Mouse (Mus musculus) hindbrain, embryonic 14.5 days (tissue): ENCODE results near the gene Dmrta2. TPM values are rescaled to one million over a fixed set of nuclear protein-coding genes. Genes with fewer than 3 reads are reported as not detected.

Experiments used
- ATAC-seq: fragments of 200-750 bp; cut with Nextera tagmentation; 2 replicates; pipeline ENCODE4 v1.8.0; 2017; ENCODE audit warnings: moderate number of reproducible peaks, mild to moderate bottlenecking, moderate TSS enrichment, moderate library complexity; ENCODE audit not compliant: low FRiP score
- DNase-seq: peaks from one replicate; pipeline ENCODE4 v3.0.0-alpha.2; 2015; ENCODE audit warnings: low spot score
- H3K27ac ChIP-seq: fragments of 300-500 bp; sonication (generic); 2 replicates; pipeline ENCODE4 v1.5.1; 2014; ENCODE audit warnings: mild to moderate bottlenecking, moderate library complexity
- H3K27me3 ChIP-seq: fragments of 300-500 bp; sonication (generic); 2 replicates; pipeline ENCODE4 v1.6.1; 2014; ENCODE audit warnings: mild to moderate bottlenecking, low read length, mixed read lengths; ENCODE audit not compliant: control insufficient read depth, insufficient read depth
- H3K36me3 ChIP-seq: fragments of 300-500 bp; sonication (generic); replicated peaks from 2 replicates; pipeline ENCODE4 v1.6.1; 2014; ENCODE audit not compliant: control insufficient read depth, insufficient read depth
- H3K4me1 ChIP-seq: fragments of 300-500 bp; sonication (generic); replicated peaks from 2 replicates; pipeline ENCODE4 v1.6.1; 2014; ENCODE audit warnings: antibody characterized with exemption, low read length, mixed read lengths; ENCODE audit not compliant: control insufficient read depth, insufficient read depth
- H3K4me2 ChIP-seq: fragments of 300-500 bp; sonication (generic); replicated peaks from 2 replicates; pipeline ENCODE4 v1.6.1; 2014; ENCODE audit warnings: mild to moderate bottlenecking, moderate library complexity
- H3K4me3 ChIP-seq: fragments of 300-500 bp; sonication (generic); replicated peaks from 2 replicates; pipeline ENCODE4 v1.5.1; 2014; ENCODE audit warnings: mild to moderate bottlenecking, low read length
- H3K9ac ChIP-seq: fragments of 300-500 bp; sonication (generic); 2 replicates; pipeline ENCODE4 v1.6.1; 2014
- H3K9me3 ChIP-seq: fragments of 300-500 bp; sonication (generic); 2 replicates; pipeline ENCODE4 v1.6.1; 2016; ENCODE audit warnings: low read length; ENCODE audit not compliant: control insufficient read depth
- WGBS: fragments of 180-500 bp; shearing (Covaris S2); extraction: QIAGEN DNeasy Blood & Tissue Kit; methylation state at CpG from one replicate; pipeline ENCODE4 v1.1.7; 2014; 5-methylcytosine and 5-hydroxymethylcytosine counted together
- polyA plus RNA-seq: library from polyadenylated mRNA; unstranded; fragments of >200 nt; fragmentation: Nextera tagmentation; extraction: Ambion mirVana; gene quantifications from 2 replicates; pipeline ENCODE4 v1.2.1, GENCODE M21; 2014

Gene Dmrta2
- polyA plus RNA-seq, 1 experiment from 2014 or later: 0.08 TPM

DNA sequence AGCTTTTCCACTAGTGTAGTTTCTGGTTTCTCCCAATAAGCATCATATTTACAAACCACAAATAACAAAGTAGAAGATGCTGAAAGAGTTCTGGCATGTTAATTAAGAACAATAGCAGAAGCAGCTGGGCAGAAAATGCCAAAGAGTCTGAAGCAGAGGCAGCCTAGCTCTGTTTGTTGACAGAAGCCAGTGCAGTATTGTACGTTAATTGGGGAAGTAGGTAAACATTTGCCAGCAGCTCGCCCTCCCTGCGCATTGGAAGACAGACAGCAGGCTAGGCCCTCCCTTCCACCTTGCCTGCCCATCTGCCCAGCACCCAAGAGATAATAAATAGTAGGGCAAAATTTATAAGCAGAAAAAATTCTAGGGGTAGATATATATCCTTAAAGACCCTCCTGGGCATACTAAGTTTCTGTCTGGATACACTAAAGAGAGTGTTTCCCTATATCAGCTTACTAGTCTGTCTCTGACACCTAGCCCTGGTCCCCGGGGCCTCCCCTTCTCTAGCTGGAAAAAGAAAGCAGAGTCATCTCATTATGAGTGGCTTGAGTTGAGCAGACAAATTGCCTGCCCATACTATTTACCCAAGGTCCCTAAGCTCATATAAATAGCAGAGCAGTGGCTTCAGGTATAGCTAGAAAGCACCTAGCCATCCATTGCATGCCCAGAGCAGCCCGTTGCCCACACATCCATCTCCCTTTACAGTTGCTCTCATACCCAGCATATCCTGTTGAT, 17.5 kb upstream of the Dmrta2 start:
- WGBS: 75% methylated on average over 5 of the region's 5 CpGs
- H3K4me1 ChIP-seq: no peaks in the 10 kb centered on the region
- DNase-seq: no peak

DNA sequence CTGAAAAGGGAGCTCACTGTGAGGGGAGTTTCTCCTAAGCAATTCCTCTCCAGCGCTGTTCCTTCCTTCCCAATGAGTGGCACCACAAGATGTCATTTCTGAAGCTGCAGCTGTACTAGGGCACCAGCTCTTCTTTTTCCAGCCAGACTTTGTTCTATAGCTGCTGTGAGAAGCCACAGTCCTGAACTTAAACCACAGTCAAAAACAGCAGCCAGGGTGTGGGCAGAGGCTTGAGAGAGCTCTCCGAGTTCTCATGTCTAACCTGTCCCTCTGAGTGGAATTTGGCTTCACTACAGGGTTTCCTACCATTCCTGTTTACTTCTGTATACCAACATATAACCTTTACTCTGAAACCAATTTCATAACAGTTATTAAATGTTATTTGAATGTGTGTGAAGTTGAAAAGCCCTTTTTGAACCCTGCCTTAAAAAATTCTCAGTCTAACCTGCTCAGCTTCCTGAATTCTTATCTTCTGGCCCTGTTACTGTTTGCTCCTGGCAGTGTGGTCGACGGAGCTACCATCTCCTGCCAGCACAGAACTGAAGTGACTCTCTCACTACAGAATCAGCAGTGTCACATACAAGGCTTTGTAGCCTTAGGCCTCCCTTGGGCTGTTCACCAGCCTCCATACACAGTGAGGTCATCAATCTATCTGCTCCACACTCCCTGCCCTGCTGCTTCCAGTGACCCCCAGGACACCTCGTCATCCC, 14.1 kb upstream of the Dmrta2 start:
- no peak overlapping the region for H3K4me3 ChIP-seq
- no peak for ATAC-seq
- H3K9me3 ChIP-seq: no peaks in the 10 kb centered on the region
- no peak for DNase-seq
- H3K36me3 ChIP-seq: peaks cover 17% of the 10 kb centered on the region; the same call in 1 of the 2 replicates
- H3K27ac ChIP-seq: no peak overlapping the region
- no peak overlapping the region for H3K9ac ChIP-seq
- no peak overlapping the region for H3K4me2 ChIP-seq
- WGBS: 79% methylated on average over 5 of the region's 5 CpGs
- no peaks in the 10 kb centered on the region for H3K4me1 ChIP-seq
- H3K27me3 ChIP-seq: no peaks in the 10 kb centered on the region

More for the DNA sequence above, 17.5 kb upstream of the Dmrta2 start:
- Histone ChIP-seq H3K4me3 (no peak overlapping the region), H3K4me2 (no peak overlapping the region), H3K27ac (no peak overlapping the region), H3K9ac (no peak overlapping the region), H3K36me3 (peaks cover 17% of the 10 kb centered on the region; the same call in 1 of the 2 replicates), H3K27me3 (no peaks in the 10 kb centered on the region), H3K9me3 (no peaks in the 10 kb centered on the region)
- no peak for ATAC-seq

DNA sequence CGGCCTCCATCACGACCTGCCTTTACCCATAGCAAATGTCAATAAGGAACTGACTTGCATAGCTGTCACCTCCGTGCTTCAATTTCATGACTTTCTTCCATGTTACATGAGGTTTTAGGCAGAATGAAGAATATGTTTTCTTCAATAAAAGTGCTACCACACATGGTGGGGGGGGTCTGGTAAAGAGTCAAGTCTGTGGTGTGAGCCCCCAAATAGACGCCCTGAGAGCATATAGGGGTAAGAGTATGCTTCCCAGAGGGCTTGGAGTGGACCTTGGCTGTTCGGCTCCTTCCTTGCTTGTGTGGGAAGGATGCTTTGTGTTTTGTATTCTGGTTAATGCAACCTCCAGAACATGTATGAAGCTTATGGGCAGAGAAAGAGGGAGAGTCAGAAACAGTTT, 8.3 kb upstream of the Dmrta2 start:
- Histone ChIP-seq H3K4me2 (no peak overlapping the region), H3K27me3 (peaks cover 49% of the 10 kb centered on the region), H3K4me1 (no peaks in the 10 kb centered on the region), H3K4me3 (no peak overlapping the region), H3K36me3 (no peaks in the 10 kb centered on the region), H3K9me3 (no peaks in the 10 kb centered on the region), H3K27ac (no peak overlapping the region), H3K9ac (no peak overlapping the region)
- ATAC-seq: no peak
- no peak for DNase-seq
- 83% methylated on average over 5 of the region's 5 CpGs for WGBS

DNA sequence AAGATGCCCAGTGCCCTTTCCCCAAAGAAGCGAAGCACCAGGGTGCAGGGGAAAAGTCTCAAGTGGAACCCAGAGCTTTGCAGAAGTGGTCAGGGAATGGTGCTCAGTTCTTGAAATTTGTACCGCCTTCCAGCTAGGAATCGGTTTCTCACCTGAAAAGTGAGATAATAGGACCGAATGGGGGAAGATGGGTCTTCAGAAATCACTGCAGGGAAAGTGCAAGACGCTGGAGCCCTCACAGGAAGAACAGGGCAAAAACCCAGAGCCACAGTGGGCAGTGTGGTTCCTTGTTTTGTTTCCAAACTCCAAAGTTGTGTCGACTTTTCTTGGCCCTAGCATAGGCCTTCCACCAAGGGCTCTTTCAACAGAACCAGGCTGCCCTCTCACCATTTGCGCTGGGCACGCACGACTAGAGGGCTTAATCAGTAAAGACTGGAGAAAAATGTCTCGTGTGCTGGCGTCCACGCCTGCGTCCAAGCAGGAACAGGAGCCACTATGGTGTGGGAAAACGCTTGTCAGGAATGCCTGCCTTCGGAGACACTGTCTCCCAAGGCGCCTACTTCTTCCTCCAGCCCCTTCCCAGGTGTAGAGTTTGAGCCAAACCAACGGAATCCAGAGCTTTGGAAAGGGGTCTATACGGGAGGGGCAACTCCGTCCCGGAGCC, 3.7 kb upstream of the Dmrta2 start:
- H3K27ac ChIP-seq: no peak overlapping the region
- WGBS: 3% methylated on average over 20 of the region's 20 CpGs
- H3K9ac ChIP-seq: no peak overlapping the region
- H3K4me1 ChIP-seq: peaks cover 15% of the 10 kb centered on the region
- H3K4me2 ChIP-seq: no peak overlapping the region
- H3K27me3 ChIP-seq: peaks cover 94% of the 10 kb centered on the region
- ATAC-seq: no peak
- no peaks in the 10 kb centered on the region for H3K36me3 ChIP-seq
- H3K9me3 ChIP-seq: no peaks in the 10 kb centered on the region
- DNase-seq: no peak
- H3K4me3 ChIP-seq: no peak overlapping the region

DNA sequence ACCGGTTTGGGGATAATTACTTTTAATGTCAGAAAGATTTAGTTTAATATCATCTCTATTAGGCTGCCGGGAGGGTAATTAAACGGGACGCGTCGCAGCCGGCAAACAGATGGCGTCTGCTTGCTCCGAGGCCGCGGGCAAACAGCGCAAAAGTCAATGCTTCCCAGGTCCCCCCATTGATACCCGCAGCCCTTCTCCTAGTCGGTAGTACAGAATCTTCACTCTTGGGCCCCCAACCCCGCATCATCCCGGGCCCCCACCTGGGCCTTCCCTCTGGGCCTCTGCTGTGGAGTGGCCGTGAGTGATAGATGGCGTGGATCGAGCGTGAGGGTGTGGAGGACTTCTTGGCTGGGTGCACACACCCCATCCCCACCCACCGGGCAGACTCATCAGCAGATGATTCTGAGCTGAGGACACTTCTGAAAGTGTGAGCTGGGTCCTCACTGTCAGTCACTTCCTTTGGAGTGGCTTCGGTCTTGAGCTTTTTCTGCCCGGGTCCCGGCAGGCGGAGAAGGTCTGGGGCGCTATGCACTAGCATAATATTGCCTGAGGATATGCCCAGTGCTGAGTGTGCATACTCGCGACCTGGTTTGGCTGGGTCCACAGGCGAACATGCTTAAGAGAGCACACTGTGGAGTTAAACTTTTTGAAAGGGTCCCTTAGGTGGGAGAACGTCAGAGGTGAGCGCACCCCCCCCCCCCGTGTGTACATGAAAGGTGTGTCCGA, 3.0 kb upstream of the Dmrta2 start:
- H3K4me1 ChIP-seq: peaks cover 15% of the 10 kb centered on the region
- ATAC-seq (no peak), DNase-seq (no peak)
- H3K9me3 ChIP-seq: no peaks in the 10 kb centered on the region
- no peak overlapping the region for H3K9ac ChIP-seq
- no peak overlapping the region for H3K4me2 ChIP-seq
- H3K27me3 ChIP-seq: peaks cover 99% of the 10 kb centered on the region
- no peaks in the 10 kb centered on the region for H3K36me3 ChIP-seq
- 1% methylated on average over 33 of the region's 33 CpGs for WGBS
- no peak overlapping the region for H3K27ac ChIP-seq
- H3K4me3 ChIP-seq: no peak overlapping the region

DNA sequence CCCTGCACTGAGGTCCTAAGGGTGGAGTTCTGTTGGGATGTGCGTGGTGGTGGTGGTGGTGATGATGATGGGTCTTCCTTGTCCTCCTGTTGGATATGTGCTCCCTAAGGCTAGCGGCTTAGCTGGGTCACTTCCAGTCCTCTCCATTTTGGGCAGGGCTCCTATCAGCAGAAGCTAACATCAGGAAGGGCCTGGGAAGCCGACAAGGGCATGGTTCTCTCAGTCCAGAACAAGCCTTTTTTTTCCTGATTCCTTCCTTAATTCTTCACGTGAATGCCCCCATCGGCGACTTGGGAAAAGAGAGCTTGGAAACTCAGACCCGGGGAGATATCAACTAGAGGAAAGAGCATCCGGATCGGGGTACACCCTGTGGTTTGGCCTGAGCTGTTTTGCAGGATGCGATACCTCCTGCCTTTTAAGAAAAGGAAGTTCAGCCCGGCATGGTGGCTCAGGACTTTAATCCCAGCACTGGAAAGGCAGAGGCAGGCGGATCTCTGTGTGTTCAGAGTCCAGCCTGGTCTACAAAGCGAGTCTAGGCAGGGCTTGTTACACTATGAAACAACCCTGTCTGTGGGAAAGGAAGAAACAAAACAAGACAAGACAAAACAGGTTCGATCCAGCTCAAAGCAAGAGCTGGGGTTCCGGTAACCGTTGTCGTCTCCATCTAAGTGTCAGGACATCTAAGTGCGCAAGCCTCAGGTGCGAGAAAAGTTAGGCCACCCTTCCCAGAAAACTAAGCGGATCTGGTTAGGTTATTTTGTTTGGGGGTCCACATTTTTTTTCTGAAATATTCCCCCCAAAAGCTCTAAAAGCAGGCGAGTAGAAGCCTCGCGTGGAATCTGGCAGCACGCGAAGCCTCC, 2.2 kb upstream of the Dmrta2 start:
- Histone ChIP-seq H3K4me2 (no peak overlapping the region), H3K27me3 (peaks cover 100% of the 10 kb centered on the region), H3K4me1 (peaks cover 15% of the 10 kb centered on the region), H3K9ac (no peak overlapping the region), H3K36me3 (no peaks in the 10 kb centered on the region), H3K4me3 (no peak overlapping the region), H3K9me3 (no peaks in the 10 kb centered on the region), H3K27ac (no peak overlapping the region)
- WGBS: 7% methylated on average over 25 of the region's 25 CpGs
- ATAC-seq (no peak), DNase-seq (no peak)

DNA sequence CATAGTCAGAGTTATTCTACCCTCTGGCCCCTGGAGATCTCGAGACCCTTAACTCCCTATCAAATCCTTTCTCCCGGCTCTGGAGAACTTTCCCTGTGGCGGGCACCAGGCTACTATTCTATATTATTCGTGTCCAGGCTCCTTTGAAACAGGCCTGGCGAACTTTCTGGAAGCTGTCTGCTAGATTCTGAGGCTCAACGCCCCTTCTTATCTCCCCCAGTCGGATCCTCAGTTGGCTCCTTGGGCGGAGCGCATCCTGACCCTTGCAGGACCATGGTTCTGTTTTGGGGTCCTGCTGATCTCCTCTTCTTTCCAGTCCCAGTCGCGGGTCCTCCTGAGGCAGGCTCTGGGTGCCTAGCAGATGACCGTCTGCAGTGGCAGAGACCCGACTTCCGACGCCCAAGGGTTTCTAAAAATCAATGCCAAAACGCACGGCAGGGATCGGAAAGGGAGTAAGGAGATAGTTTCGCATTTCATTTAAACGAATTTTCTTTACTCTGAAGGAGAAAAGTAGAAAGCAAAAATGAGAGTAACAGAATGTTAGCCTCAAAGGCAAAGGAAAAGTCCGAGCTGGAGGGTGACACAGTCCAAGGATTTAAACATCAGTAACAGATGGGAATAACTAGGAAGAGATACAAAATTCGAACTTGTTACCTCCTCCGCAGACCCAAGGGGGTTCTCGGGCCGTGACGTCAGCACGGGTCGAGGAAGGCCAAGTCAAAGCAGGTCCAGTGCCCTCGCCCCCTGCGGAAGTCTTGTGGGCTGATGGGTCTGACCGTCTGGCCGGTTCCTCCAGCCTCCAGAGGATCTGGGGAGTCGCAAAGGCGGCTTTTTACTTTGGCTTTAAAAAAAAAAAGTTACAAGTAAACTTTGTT, 1.3 kb upstream of the Dmrta2 start:
- H3K36me3 ChIP-seq: no peaks in the 10 kb centered on the region
- H3K4me3 ChIP-seq: no peak overlapping the region
- no peak overlapping the region for H3K9ac ChIP-seq
- peaks cover 100% of the 10 kb centered on the region for H3K27me3 ChIP-seq
- peaks cover 15% of the 10 kb centered on the region for H3K4me1 ChIP-seq
- WGBS: 2% methylated on average over 34 of the region's 34 CpGs
- no peak overlapping the region for H3K4me2 ChIP-seq
- no peaks in the 10 kb centered on the region for H3K9me3 ChIP-seq
- no peak for DNase-seq
- no peak for ATAC-seq
- no peak overlapping the region for H3K27ac ChIP-seq
